Mouse (Mus musculus): ENCODE measurements around the gene Hjurp. TPM values are rescaled to one million over a fixed set of nuclear protein-coding genes. Genes with fewer than 3 reads are reported as not detected.

Hjurp gene
- total RNA-seq, 1 experiment from 2014 or later, result 205 TPM

- ATAC-seq (replicated peaks; ENCODE audit: low read depth, poor library complexity, severe bottlenecking), result no peak
These were observed 21.5 kb upstream of the Hjurp start for GRCm38 (mm10) chr1:88298686-88299528.

- no peak for ATAC-seq (replicated peaks; ENCODE audit: low read depth, poor library complexity, severe bottlenecking)
These were observed 20.2 kb upstream of the Hjurp start for GRCm38 (mm10) chr1:88297480-88298258.

GRCm38 (mm10) chr1:88296171-88296920, 18.9 kb upstream of the Hjurp start:
- ATAC-seq (replicated peaks; ENCODE audit: low read depth, poor library complexity, severe bottlenecking), result no peak

GRCm38 (mm10) chr1:88294650-88295049, 17.2 kb upstream of the Hjurp start:
- no peak for ATAC-seq (replicated peaks; ENCODE audit: low read depth, poor library complexity, severe bottlenecking)

- ATAC-seq (replicated peaks; ENCODE audit: low read depth, poor library complexity, severe bottlenecking), result no peak
These were observed 14.6 kb upstream of the Hjurp start for GRCm38 (mm10) chr1:88292057-88292456.

GRCm38 (mm10) chr1:88291409-88292005, 14.1 kb upstream of the Hjurp start:
- no peak for ATAC-seq (replicated peaks; ENCODE audit: low read depth, poor library complexity, severe bottlenecking)

- ATAC-seq (replicated peaks; ENCODE audit: low read depth, poor library complexity, severe bottlenecking), result no peak
These were observed 13.1 kb upstream of the Hjurp start for GRCm38 (mm10) chr1:88290511-88290910.

- peak; percentile 67 for ATAC-seq (replicated peaks; ENCODE audit: low read depth, poor library complexity, severe bottlenecking)
These were observed 12.5 kb upstream of the Hjurp start for GRCm38 (mm10) chr1:88289917-88290316.

- no peak for ATAC-seq (replicated peaks; ENCODE audit: low read depth, poor library complexity, severe bottlenecking)
These were observed 11.7 kb upstream of the Hjurp start for GRCm38 (mm10) chr1:88289152-88289551.

- ATAC-seq (replicated peaks; ENCODE audit: low read depth, poor library complexity, severe bottlenecking), result no peak
These were observed 11.3 kb upstream of the Hjurp start for GRCm38 (mm10) chr1:88288789-88289127.

- no peak for ATAC-seq (replicated peaks; ENCODE audit: low read depth, poor library complexity, severe bottlenecking)
These were observed 10.8 kb upstream of the Hjurp start for GRCm38 (mm10) chr1:88288056-88288788.

- peak; percentile 59 for ATAC-seq (replicated peaks; ENCODE audit: low read depth, poor library complexity, severe bottlenecking)
These were observed 10.2 kb upstream of the Hjurp start for GRCm38 (mm10) chr1:88287697-88287980.

GRCm38 (mm10) chr1:88286887-88287696, 9.7 kb upstream of the Hjurp start:
- no peak for ATAC-seq (replicated peaks; ENCODE audit: low read depth, poor library complexity, severe bottlenecking)

GRCm38 (mm10) chr1:88286136-88286845, 8.9 kb upstream of the Hjurp start:
- ATAC-seq (replicated peaks; ENCODE audit: low read depth, poor library complexity, severe bottlenecking), result no peak

- no peak for ATAC-seq (replicated peaks; ENCODE audit: low read depth, poor library complexity, severe bottlenecking)
These were observed 8.2 kb upstream of the Hjurp start for GRCm38 (mm10) chr1:88285652-88286051.

GRCm38 (mm10) chr1:88284946-88285320, 7.5 kb upstream of the Hjurp start:
- peak; percentile 50 for ATAC-seq (replicated peaks; ENCODE audit: low read depth, poor library complexity, severe bottlenecking)

- ATAC-seq (replicated peaks; ENCODE audit: low read depth, poor library complexity, severe bottlenecking), result no peak
These were observed 7.0 kb upstream of the Hjurp start for GRCm38 (mm10) chr1:88284228-88284945.

Data from common myeloid progenitor, adult 5-6 weeks (primary cell).